Comparison of ENCODE assay signal across 8 mouse cellular contexts in the genomic region with DNA sequence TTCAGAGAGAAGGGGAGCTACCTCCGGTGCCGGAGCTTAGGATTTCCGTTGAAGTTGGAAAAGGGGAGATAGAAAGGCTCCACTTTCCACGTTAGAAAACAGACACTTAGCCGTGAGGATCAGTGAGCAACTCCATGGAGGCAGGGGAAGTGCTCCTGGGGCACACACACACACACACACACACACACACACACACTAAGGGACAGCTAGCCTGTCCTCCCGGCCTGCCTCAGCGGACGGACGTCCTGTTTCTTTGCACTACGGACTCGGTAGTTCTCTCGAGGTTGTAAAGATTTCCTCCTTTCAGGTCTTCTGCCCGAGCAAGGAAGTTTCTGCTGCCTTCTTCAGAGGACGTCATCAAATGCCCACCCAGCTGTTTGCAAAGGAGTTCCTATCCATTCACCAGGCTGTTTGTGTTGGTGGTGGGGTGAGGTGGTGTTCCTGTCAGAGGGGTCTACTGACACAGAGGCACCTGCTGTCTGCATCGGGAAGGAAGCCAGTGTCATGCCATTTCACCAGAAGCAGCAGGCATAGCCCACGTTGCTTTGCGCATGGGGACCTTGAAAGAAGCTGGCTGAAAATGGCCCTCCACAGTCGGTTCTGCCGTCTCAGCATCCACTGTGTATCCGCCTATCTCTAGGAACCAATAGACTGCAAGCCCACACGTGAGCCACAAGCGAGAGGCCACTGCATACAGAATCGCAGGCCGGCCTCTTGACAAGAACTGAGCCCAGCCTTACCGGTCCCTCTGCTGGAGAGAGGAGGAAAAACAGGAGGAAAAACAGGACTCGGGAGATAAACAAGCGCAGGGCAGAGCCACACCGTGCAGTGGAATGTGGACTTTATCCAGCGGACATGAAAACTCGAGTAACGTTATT. TPM values are rescaled to one million over a fixed set of nuclear protein-coding genes. Genes with fewer than 3 reads are reported as not detected.
DNase-seq lines count a peak whose midpoint lies in the region; ATAC-seq and TF ChIP-seq lines count a peak whose summit lies in the region.

No protein-coding gene starts in this region.

- ATAC-seq in megakaryocyte, adult 5-6 weeks (ENCODE audit: poor library complexity, severe bottlenecking): peak; percentile 85

- intact Hi-C loops in left cerebral cortex, adult 2 months (cut with DNase I): loop anchor here (2.0 kb wide), 2 partner anchors 27 to 31 kb away; a partner anchor contains a TSS

- peak; percentile 58 for TF ChIP-seq CTCF in cortical plate, adult 2 months (IDR thresholded peaks at IDR 0.05; ENCODE audit: extremely low read depth, insufficient read depth, low read length)
- TF ChIP-seq CTCF in left cerebral cortex, adult 2 months (IDR thresholded peaks at IDR 0.05): peak; percentile 81

- no peaks in the 10 kb centered on the region; the same call in 1 of the 2 replicates for H3K4me1 ChIP-seq in cortical plate, adult 2 months (ENCODE audit: control insufficient read depth, insufficient read depth, low read length)

- TF ChIP-seq POLR2A in cortical plate, adult 2 months (IDR thresholded peaks at IDR 0.05; ENCODE audit: extremely low read depth, insufficient read depth, low read length): 0 out of 2 replicates have a peak, but pooled peaks have one; percentile 30

- H3K4me3 ChIP-seq in cortical plate, adult 2 months (ENCODE audit: insufficient read depth, low read length): 0 out of 2 replicates have a peak overlapping the region, but pooled peaks have one; percentile 0
- H3K4me3 ChIP-seq in left cerebral cortex, adult 2 months: peak overlapping the region; percentile 15

- peak overlapping the region; percentile 51; the same call in 1 of the 2 replicates for H3K27ac ChIP-seq in cortical plate, adult 2 months (ENCODE audit: insufficient read depth, low read length)
- peak overlapping the region; percentile 84 for H3K27ac ChIP-seq in left cerebral cortex, adult 2 months

- peak; percentile 89 to 95 for DNase-seq in adrenal gland, adult (ENCODE audit: inconsistent age in 2 of 2, low spot score in 1 of 2)
- DNase-seq in gastrocnemius, adult 8-10 months (ENCODE audit: low spot score in 2 of 2): peak; percentile 75 to 76
- DNase-seq in hindlimb bud, embryonic 11.5 days (ENCODE audit: extremely low spot score, low read depth, low spot score): peak; percentile 60
- peak; percentile 72 for DNase-seq in left cerebral cortex, adult 2 months (ENCODE audit: extremely low spot score in 1 of 2, low spot score in 2 of 2)
- peak; percentile 87 to 90 for DNase-seq in right cerebral cortex, postnatal 10 days (ENCODE audit: low spot score in 2 of 2)
- peak; percentile 68 to 85 for DNase-seq in urinary bladder, postnatal 36 days (ENCODE audit: low spot score in 2 of 2)

RNA-seq across cellular contexts. Expression of a gene that starts 5.7 kb away (rescaled TPM):
- 100 and 105 TPM in 2 replicates for polyA plus RNA-seq in cortical plate, adult 2 months (2012; rRNA removed)
- 100 to 1,000 TPM; 128 to 149 (median 132) TPM for total RNA-seq in gastrocnemius, adult 8-10 months (2022)
- total RNA-seq in left cerebral cortex, adult 2 months (2021): 100 to 1,000 TPM; 167 to 177 TPM
- 141 and 187 TPM in 2 replicates for total RNA-seq in megakaryocyte, adult 5-6 weeks (2015)
- 52.3 and 73.3 TPM in 2 replicates for total RNA-seq in megakaryocyte, adult 5-6 weeks (2017)

RNA-seq across cellular contexts. Expression of a gene that starts 31.0 kb away (rescaled TPM):
- polyA plus RNA-seq in cortical plate, adult 2 months (2012; rRNA removed): 35.9 and 42.1 TPM in 2 replicates
- total RNA-seq in gastrocnemius, adult 8-10 months (2022): 10 to 100 TPM in 2 of 4 experiments, 1 to 10 TPM in 2; 7.1 to 15.3 (median 10.8) TPM
- total RNA-seq in left cerebral cortex, adult 2 months (2021): 10 to 100 TPM; 37.6 to 46.2 TPM
- not detected in 2 replicates for total RNA-seq in megakaryocyte, adult 5-6 weeks (2015)
- total RNA-seq in megakaryocyte, adult 5-6 weeks (2017): not detected in 2 replicates

RNA-seq across cellular contexts. Expression of a gene that starts 40.9 kb away (rescaled TPM):
- polyA plus RNA-seq in cortical plate, adult 2 months (2012; rRNA removed): 0.15 and 0.19 TPM in 2 replicates
- under 1 TPM in 2 of 4 experiments, not detected in 2; 0.27 to 0.62 TPM for total RNA-seq in gastrocnemius, adult 8-10 months (2022)
- total RNA-seq in left cerebral cortex, adult 2 months (2021): under 1 TPM in 1 of 2 experiments, not detected in 1; 0.26 TPM
- 0.62 TPM in 1 of 2 replicates, not detected in the other for total RNA-seq in megakaryocyte, adult 5-6 weeks (2015)
- total RNA-seq in megakaryocyte, adult 5-6 weeks (2017): 0.37 TPM in 1 of 2 replicates, not detected in the other

Comparison
In these comparisons a context has a peak if more than half of its experiments do, and no peak if none do; other contexts are left out.
1. Peak in every context shown above with its lines: DNase-seq, ATAC-seq, H3K4me3 ChIP-seq and H3K27ac ChIP-seq.
2. RNA of a gene that starts 31.0 kb away (total RNA-seq): 37.6 to 46.2 TPM in left cerebral cortex, adult 2 months and 7.1 to 15.3 TPM in gastrocnemius, adult 8-10 months; not detected in megakaryocyte, adult 5-6 weeks; every median in the first group is over 4 times any median in the second.